Mouse (Mus musculus) kidney, adult 9 months (tissue): ENCODE results near the gene Myh2.

Experiments
- DNase-seq: peaks from one replicate; pipeline ENCODE4 v3.0.0; 2022

Myh2 gene

GRCm38 (mm10) chr11:67170727-67171126 is at the start of gene Myh2:
Gene Myh2 (plus strand): TSS chr11:67171027.
- DNase-seq = no peak

GRCm38 (mm10) chr11:67124943-67125342 is 45.9 kb upstream of the Myh2 start:
- DNase-seq = no peak

GRCm38 (mm10) chr11:67125361-67125760 is 45.5 kb upstream of the Myh2 start:
- no peak for DNase-seq

GRCm38 (mm10) chr11:67133526-67133925 is 37.3 kb upstream of the Myh2 start:
- DNase-seq = no peak

- no peak for DNase-seq
These were observed 36.2 kb upstream of the Myh2 start for GRCm38 (mm10) chr11:67134654-67135053.

GRCm38 (mm10) chr11:67135532-67135931 is 35.3 kb upstream of the Myh2 start:
- DNase-seq = no peak

GRCm38 (mm10) chr11:67139556-67139955 is 31.3 kb upstream of the Myh2 start:
- no peak for DNase-seq

GRCm38 (mm10) chr11:67140175-67140574 is 30.7 kb upstream of the Myh2 start:
- no peak for DNase-seq

GRCm38 (mm10) chr11:67141031-67141430 is 29.8 kb upstream of the Myh2 start:
- DNase-seq = no peak

GRCm38 (mm10) chr11:67142047-67142446 is 28.8 kb upstream of the Myh2 start:
- DNase-seq = no peak

- DNase-seq = no peak
These were observed 27.8 kb upstream of the Myh2 start for GRCm38 (mm10) chr11:67143065-67143464.

GRCm38 (mm10) chr11:67143863-67144498 is 26.8 kb upstream of the Myh2 start:
- no peak for DNase-seq

- no peak for DNase-seq
These were observed 26.1 kb upstream of the Myh2 start for GRCm38 (mm10) chr11:67144559-67145265.

GRCm38 (mm10) chr11:67145482-67146408 is 25.1 kb upstream of the Myh2 start:
- DNase-seq = no peak

- no peak for DNase-seq
These were observed 24.2 kb upstream of the Myh2 start for GRCm38 (mm10) chr11:67146409-67147282.

GRCm38 (mm10) chr11:67147283-67147921 is 23.4 kb upstream of the Myh2 start:
- DNase-seq = no peak

- DNase-seq = no peak
These were observed 22.4 kb upstream of the Myh2 start for GRCm38 (mm10) chr11:67148286-67149012.

GRCm38 (mm10) chr11:67150237-67150636 is 20.6 kb upstream of the Myh2 start:
- DNase-seq = no peak

GRCm38 (mm10) chr11:67151159-67151558 is 19.7 kb upstream of the Myh2 start:
- no peak for DNase-seq

GRCm38 (mm10) chr11:67151651-67152630 is 18.9 kb upstream of the Myh2 start:
- no peak for DNase-seq
